In genomic region chr5:37819541-37819940, GRCm38 (mm10) we compare ENCODE assay signal across 36 mouse cellular contexts. TPM values are rescaled to one million over a fixed set of nuclear protein-coding genes. Genes with fewer than 3 reads are reported as not detected.
DNase-seq lines count a peak whose midpoint lies in the region; ATAC-seq lines count a peak whose summit lies in the region.
"Had no signal": no experiment of that assay in that cellular context is flagged by ENCODE, and none has a peak within 500 bp of the region (broad histone marks: within the 10 kb centered on the region; RNA-seq: fewer than 3 reads in every experiment).

No protein-coding gene starts in this region.

- ATAC-seq in hindbrain, embryonic 13.5 days (ENCODE audit: low FRiP score): no peak
- ATAC-seq in embryonic facial prominence, embryonic 11.5 days (replicated peaks; ENCODE audit: insufficient number of reproducible peaks, low FRiP score, low TSS enrichment, low read depth): no peak
- no peak for ATAC-seq in limb, embryonic 15.5 days (ENCODE audit: insufficient number of reproducible peaks, low FRiP score, low TSS enrichment, low read depth)
- ATAC-seq in midbrain, embryonic 13.5 days: no peak
- ATAC-seq: forebrain, postnatal 0 days; hindbrain, embryonic 16.5 days; liver, postnatal 0 days; lung, postnatal 0 days; midbrain, embryonic 15.5 days had no signal

- 9% methylated on average over 5 of the region's 5 CpGs for WGBS in hindbrain, embryonic 10.5 days
- 17% methylated on average over 5 of the region's 5 CpGs for WGBS in hindbrain, embryonic 13.5 days
- WGBS in embryonic facial prominence, embryonic 11.5 days: 14% methylated on average over 5 of the region's 5 CpGs
- WGBS in limb, embryonic 10.5 days: 17% methylated on average over 5 of the region's 5 CpGs
- WGBS in limb, embryonic 15.5 days: 28% methylated on average over 5 of the region's 5 CpGs
- WGBS in midbrain, embryonic 13.5 days: 16% methylated on average over 5 of the region's 5 CpGs

- no peak for DNase-seq in hindbrain, embryonic 10.5 days (ENCODE audit: low spot score)
- DNase-seq in embryonic facial prominence, embryonic 11.5 days (ENCODE audit: low spot score): no peak
- DNase-seq in limb, embryonic 10.5 days (ENCODE audit: low spot score): no peak
- no peak for DNase-seq in heart, adult 8-10 months (ENCODE audit: low spot score)
- no peak for DNase-seq in cerebellum, postnatal 14 days
- DNase-seq: adrenal gland, postnatal 14 days; cerebellum, adult 11 months; cerebellum, adult 9-10 months; forebrain, postnatal 0 days; gastrocnemius, postnatal 36 days; heart, adult 18-20 months; heart, postnatal 10 days; kidney, adult 18-20 months; kidney, postnatal 25 days; liver, postnatal 0 days; lung, postnatal 4 days; retina, postnatal 1 day; right cerebral cortex, postnatal 25 days; spleen, adult 18-20 months; thymus, adult 18-20 months; thymus, postnatal 25 days had no signal

- H3K27me3 ChIP-seq in hindbrain, embryonic 10.5 days (ENCODE audit: insufficient read depth, poor library complexity, severe bottlenecking): peaks cover 100% of the 10 kb centered on the region
- H3K27me3 ChIP-seq in hindbrain, embryonic 13.5 days: peaks cover 97% of the 10 kb centered on the region
- H3K27me3 ChIP-seq in embryonic facial prominence, embryonic 11.5 days (ENCODE audit: control insufficient read depth, insufficient read depth, low read length): peaks cover 43% of the 10 kb centered on the region
- H3K27me3 ChIP-seq in limb, embryonic 10.5 days (ENCODE audit: low read depth, poor library complexity, severe bottlenecking): peaks cover 90% of the 10 kb centered on the region
- H3K27me3 ChIP-seq in limb, embryonic 15.5 days: peaks cover 91% of the 10 kb centered on the region
- peaks cover 98% of the 10 kb centered on the region for H3K27me3 ChIP-seq in midbrain, embryonic 13.5 days

- no peak overlapping the region; the same call in 1 of the 2 replicates for H3K4me2 ChIP-seq in hindbrain, embryonic 13.5 days
- peak overlapping the region; percentile 40 for H3K4me2 ChIP-seq in embryonic facial prominence, embryonic 11.5 days (ENCODE audit: low read depth, low read length)
- H3K4me2 ChIP-seq in limb, embryonic 15.5 days: no peak overlapping the region
- no peak overlapping the region for H3K4me2 ChIP-seq in midbrain, embryonic 13.5 days (replicated peaks)
- H3K4me2 ChIP-seq: forebrain, embryonic 12.5 days; heart, embryonic 13.5 days; kidney, embryonic 15.5 days; liver, embryonic 11.5 days; midbrain, embryonic 15.5 days; neural tube, embryonic 15.5 days had no signal

- H3K9ac ChIP-seq in hindbrain, embryonic 13.5 days: no peak overlapping the region
- H3K9ac ChIP-seq in embryonic facial prominence, embryonic 11.5 days (replicated peaks; ENCODE audit: low read length): peak overlapping the region; percentile 42
- H3K9ac ChIP-seq in limb, embryonic 15.5 days: no peak overlapping the region
- no peak overlapping the region for H3K9ac ChIP-seq in midbrain, embryonic 13.5 days (replicated peaks)
- H3K9ac ChIP-seq: forebrain, embryonic 12.5 days; forebrain, postnatal 0 days; heart, embryonic 13.5 days; kidney, embryonic 15.5 days; liver, postnatal 0 days; midbrain, embryonic 15.5 days; neural tube, embryonic 15.5 days had no signal

- peak overlapping the region; percentile 71 for H3K4me3 ChIP-seq in hindbrain, embryonic 10.5 days
- no peak overlapping the region for H3K4me3 ChIP-seq in hindbrain, embryonic 13.5 days
- peak overlapping the region; percentile 24; the same call in 1 of the 2 replicates for H3K4me3 ChIP-seq in embryonic facial prominence, embryonic 11.5 days (ENCODE audit: low read depth, low read length)
- peak overlapping the region; percentile 86 for H3K4me3 ChIP-seq in limb, embryonic 10.5 days
- peak overlapping the region; percentile 1; the same call in 1 of the 2 replicates for H3K4me3 ChIP-seq in limb, embryonic 15.5 days
- H3K4me3 ChIP-seq in midbrain, embryonic 13.5 days (replicated peaks): no peak overlapping the region
- H3K4me3 ChIP-seq: forebrain, embryonic 12.5 days; heart, embryonic 13.5 days; kidney, embryonic 15.5 days; left cerebral cortex, adult 2 months; megakaryocyte, embryonic 14.5 days; midbrain, embryonic 15.5 days; neural tube, embryonic 15.5 days had no signal

- no peak overlapping the region for H3K27ac ChIP-seq in hindbrain, embryonic 10.5 days
- H3K27ac ChIP-seq in hindbrain, embryonic 13.5 days: no peak overlapping the region
- H3K27ac ChIP-seq in embryonic facial prominence, embryonic 11.5 days (replicated peaks; ENCODE audit: low read depth, low read length): peak overlapping the region; percentile 58
- 0 out of 2 replicates have a peak overlapping the region, but pooled peaks have one; percentile 8 for H3K27ac ChIP-seq in limb, embryonic 10.5 days
- H3K27ac ChIP-seq in limb, embryonic 15.5 days: peak overlapping the region; percentile 24; the same call in 1 of the 2 replicates
- no peak overlapping the region for H3K27ac ChIP-seq in midbrain, embryonic 13.5 days
- H3K27ac ChIP-seq: forebrain, embryonic 12.5 days; heart, embryonic 13.5 days; kidney, embryonic 15.5 days; left cerebral cortex, adult 2 months; midbrain, embryonic 15.5 days; neural tube, embryonic 15.5 days had no signal

- peaks cover 8% of the 10 kb centered on the region for H3K36me3 ChIP-seq in hindbrain, embryonic 10.5 days
- no peaks in the 10 kb centered on the region for H3K36me3 ChIP-seq in hindbrain, embryonic 13.5 days
- no peaks in the 10 kb centered on the region for H3K36me3 ChIP-seq in embryonic facial prominence, embryonic 11.5 days (replicated peaks; ENCODE audit: control insufficient read depth, insufficient read depth, low read depth, low read length)
- peaks cover 23% of the 10 kb centered on the region for H3K36me3 ChIP-seq in limb, embryonic 10.5 days
- H3K36me3 ChIP-seq in limb, embryonic 15.5 days: no peaks in the 10 kb centered on the region
- H3K36me3 ChIP-seq in midbrain, embryonic 13.5 days: no peaks in the 10 kb centered on the region
- H3K36me3 ChIP-seq: forebrain, embryonic 12.5 days; heart, embryonic 13.5 days; kidney, embryonic 15.5 days; midbrain, embryonic 15.5 days; neural tube, embryonic 15.5 days had no signal

- H3K4me1 ChIP-seq in hindbrain, embryonic 10.5 days (replicated peaks): peaks cover 66% of the 10 kb centered on the region
- peaks cover 44% of the 10 kb centered on the region for H3K4me1 ChIP-seq in hindbrain, embryonic 13.5 days (replicated peaks)
- H3K4me1 ChIP-seq in embryonic facial prominence, embryonic 11.5 days (ENCODE audit: control insufficient read depth, insufficient read depth, low read length): peaks cover 4% of the 10 kb centered on the region; the same call in 1 of the 2 replicates
- H3K4me1 ChIP-seq in limb, embryonic 10.5 days: peaks cover 83% of the 10 kb centered on the region
- peaks cover 55% of the 10 kb centered on the region for H3K4me1 ChIP-seq in limb, embryonic 15.5 days
- H3K4me1 ChIP-seq in midbrain, embryonic 13.5 days (replicated peaks): peaks cover 33% of the 10 kb centered on the region

- H3K9me3 ChIP-seq in hindbrain, embryonic 10.5 days: no peaks in the 10 kb centered on the region
- H3K9me3 ChIP-seq in hindbrain, embryonic 13.5 days: no peaks in the 10 kb centered on the region
- H3K9me3 ChIP-seq in embryonic facial prominence, embryonic 11.5 days (replicated peaks; ENCODE audit: control insufficient read depth, low read length): no peaks in the 10 kb centered on the region
- no peaks in the 10 kb centered on the region for H3K9me3 ChIP-seq in limb, embryonic 10.5 days (replicated peaks)
- H3K9me3 ChIP-seq in limb, embryonic 15.5 days: no peaks in the 10 kb centered on the region
- H3K9me3 ChIP-seq in midbrain, embryonic 13.5 days: no peaks in the 10 kb centered on the region
- H3K9me3 ChIP-seq: forebrain, embryonic 12.5 days; heart, embryonic 13.5 days; kidney, embryonic 15.5 days; midbrain, embryonic 15.5 days; neural tube, embryonic 15.5 days had no signal

RNA-seq across cellular contexts. Expression of gene Msx1, which starts 4.8 kb away (rescaled TPM):
- polyA plus RNA-seq in hindbrain, embryonic 10.5 days (2016; fragmentation: Nextera tagmentation; extraction: Ambion mirVana): 188 and 212 TPM in 2 replicates
- polyA plus RNA-seq in hindbrain, embryonic 13.5 days (2015; fragmentation: Nextera tagmentation; extraction: Ambion mirVana): 28.6 and 59.6 TPM in 2 replicates
- 330 and 367 TPM in 2 replicates for polyA plus RNA-seq in embryonic facial prominence, embryonic 11.5 days (2014; fragmentation: Nextera tagmentation; extraction: Ambion mirVana)
- polyA plus RNA-seq in limb, embryonic 10.5 days (2016; fragmentation: Nextera tagmentation; extraction: Ambion mirVana): 360 and 372 TPM in 2 replicates
- polyA plus RNA-seq in limb, embryonic 15.5 days (2015; fragmentation: Nextera tagmentation; extraction: Ambion mirVana): 137 and 155 TPM in 2 replicates
- 1 to 10 TPM; 3.0 to 3.8 (median 3.3) TPM for total RNA-seq in heart, adult 8-10 months (2022)
- 16.2 and 23.2 TPM in 2 replicates for polyA plus RNA-seq in midbrain, embryonic 13.5 days (2015; fragmentation: Nextera tagmentation; extraction: Ambion mirVana)
- total RNA-seq: common myeloid progenitor, adult 5-6 weeks; hematopoietic stem cell, adult 5-6 weeks had no signal
- polyA plus RNA-seq: liver, postnatal 0 days had no signal

Comparison
In these comparisons a context has a peak if more than half of its experiments do, and no peak if none do; other contexts are left out.
1. H3K4me3 ChIP-seq: peak in hindbrain, embryonic 10.5 days (single experiment), embryonic facial prominence, embryonic 11.5 days (single experiment), limb, embryonic 10.5 days (single experiment) and limb, embryonic 15.5 days (single experiment); none in hindbrain, embryonic 13.5 days (single experiment) and midbrain, embryonic 13.5 days (single experiment).
2. H3K27ac ChIP-seq: peak in embryonic facial prominence, embryonic 11.5 days (single experiment), limb, embryonic 10.5 days (single experiment) and limb, embryonic 15.5 days (single experiment); none in hindbrain, embryonic 10.5 days (single experiment), hindbrain, embryonic 13.5 days (single experiment) and midbrain, embryonic 13.5 days (single experiment).